In genomic region chr12:51744957-51745356, GRCm38 (mm10) we compare ENCODE assay signal across 18 mouse cellular contexts. TPM values are rescaled to one million over a fixed set of nuclear protein-coding genes. Genes with fewer than 3 reads are reported as not detected.
DNase-seq lines count a peak whose midpoint lies in the region; ATAC-seq and TF ChIP-seq lines count a peak whose summit lies in the region.
"Had no signal": no experiment of that assay in that cellular context is flagged by ENCODE, and none has a peak within 500 bp of the region (broad histone marks: within the 10 kb centered on the region; RNA-seq: fewer than 3 reads in every experiment).

No protein-coding gene starts in this region.

- H3K4me3 ChIP-seq in cerebellum, adult 2 months (replicated peaks; ENCODE audit: insufficient read depth, low read depth, low read length) = no peak overlapping the region
- H3K4me3 ChIP-seq in embryonic fibroblast, embryonic 13.5 days (ENCODE audit: insufficient read depth, low read length) = no peak overlapping the region
- no peak overlapping the region for H3K4me3 ChIP-seq in neural tube, embryonic 15.5 days (replicated peaks)
- H3K4me3 ChIP-seq: intestine, embryonic 15.5 days; kidney, embryonic 15.5 days; liver, embryonic 13.5 days had no signal

- no peaks in the 10 kb centered on the region for H3K9me3 ChIP-seq in neural tube, embryonic 15.5 days (replicated peaks)
- H3K9me3 ChIP-seq: intestine, embryonic 15.5 days; kidney, embryonic 15.5 days; liver, embryonic 13.5 days had no signal

- ATAC-seq in neural tube, embryonic 15.5 days (ENCODE audit: low FRiP score) = peak; percentile 57; the same call in 1 of the 2 replicates
- ATAC-seq: intestine, embryonic 15.5 days; lung, postnatal 0 days had no signal

- H3K4me1 ChIP-seq in cerebellum, adult 2 months (ENCODE audit: control insufficient read depth, insufficient read depth, low read length) = no peaks in the 10 kb centered on the region
- no peaks in the 10 kb centered on the region for H3K4me1 ChIP-seq in embryonic fibroblast, embryonic 13.5 days (ENCODE audit: control insufficient read depth, insufficient read depth, low read length)
- H3K4me1 ChIP-seq in neural tube, embryonic 15.5 days = no peaks in the 10 kb centered on the region
- H3K4me1 ChIP-seq: intestine, embryonic 15.5 days; kidney, embryonic 15.5 days; liver, embryonic 13.5 days had no signal

- no peak for TF ChIP-seq CTCF in cerebellum, adult 2 months (IDR thresholded peaks at IDR 0.05; ENCODE audit: borderline replicate concordance, insufficient read depth, low read depth, low read length)
- no peak for TF ChIP-seq CTCF in embryonic fibroblast, embryonic 13.5 days (IDR thresholded peaks at IDR 0.05; ENCODE audit: borderline replicate concordance, insufficient read depth, low read length)

- 0 out of 2 replicates have a peak overlapping the region, but pooled peaks have one; percentile 6 for H3K27ac ChIP-seq in cerebellum, adult 2 months (ENCODE audit: insufficient read depth, low read length)
- H3K27ac ChIP-seq in embryonic fibroblast, embryonic 13.5 days (ENCODE audit: insufficient read depth, low read length) = 0 out of 2 replicates have a peak overlapping the region, but pooled peaks have one; percentile 19
- no peak overlapping the region for H3K27ac ChIP-seq in neural tube, embryonic 15.5 days (replicated peaks)
- H3K27ac ChIP-seq: intestine, embryonic 15.5 days; kidney, embryonic 15.5 days; liver, embryonic 13.5 days had no signal

- no peak for TF ChIP-seq POLR2A in cerebellum, adult 2 months (IDR thresholded peaks at IDR 0.05; ENCODE audit: borderline replicate concordance, insufficient read depth, low read length)
- TF ChIP-seq POLR2A in embryonic fibroblast, embryonic 13.5 days (IDR thresholded peaks at IDR 0.05; ENCODE audit: low read depth, low read length) = no peak

- DNase-seq in cerebellum, adult 2 months = no peak
- no peak for DNase-seq in cerebellum, postnatal 36 days
- DNase-seq in lung, postnatal 10 days = peak; percentile 19
- DNase-seq in lung, postnatal 14 days = no peak
- DNase-seq in ovary, postnatal 14 days (ENCODE audit: low spot score) = no peak
- no peak for DNase-seq in layer of hippocampus, adult 9-11 months
- DNase-seq: cerebellum, postnatal 25 days; gastrocnemius, postnatal 14 days; liver, embryonic 13.5 days; thymus, postnatal 25 days had no signal

- H3K27me3 ChIP-seq in cerebellum, adult 2 months (ENCODE audit: control insufficient read depth, insufficient read depth, low read length) = no peaks in the 10 kb centered on the region
- no peaks in the 10 kb centered on the region for H3K27me3 ChIP-seq in neural tube, embryonic 15.5 days (replicated peaks)
- H3K27me3 ChIP-seq: CH12.LX; intestine, embryonic 15.5 days; kidney, embryonic 15.5 days; liver, embryonic 13.5 days had no signal

- H3K9ac ChIP-seq in neural tube, embryonic 15.5 days (replicated peaks) = no peak overlapping the region
- H3K9ac ChIP-seq: intestine, embryonic 15.5 days; kidney, embryonic 15.5 days; liver, embryonic 13.5 days had no signal

- 73% methylated on average over 6 of the region's 6 CpGs for WGBS in cerebellum, adult 2 months
- 21% methylated on average over 6 of the region's 6 CpGs for WGBS in neural tube, embryonic 15.5 days

- H3K4me2 ChIP-seq in neural tube, embryonic 15.5 days = no peak overlapping the region
- H3K4me2 ChIP-seq: heart, embryonic 11.5 days; intestine, embryonic 15.5 days; kidney, embryonic 15.5 days; liver, embryonic 13.5 days; midbrain, embryonic 11.5 days had no signal

- H3K36me3 ChIP-seq in neural tube, embryonic 15.5 days = peaks cover 62% of the 10 kb centered on the region

RNA-seq across cellular contexts. Expression of gene Strn3, which starts 53.3 kb away (rescaled TPM):
- 77.4 and 83.8 TPM in 2 replicates for polyA plus RNA-seq in cerebellum, adult 2 months (2012; rRNA removed)
- 120 and 129 TPM in 2 replicates for polyA plus RNA-seq in embryonic fibroblast, embryonic 13.5 days (2011; ENCODE audit: insufficient read length, low read depth, missing spikeins)
- polyA plus RNA-seq in neural tube, embryonic 15.5 days (2015; fragmentation: Nextera tagmentation; extraction: Ambion mirVana) = 34.4 and 34.7 TPM in 2 replicates

RNA-seq across cellular contexts. Expression of gene Ap4s1, which starts 54.1 kb away (rescaled TPM):
- 61.6 and 63.7 TPM in 2 replicates for polyA plus RNA-seq in cerebellum, adult 2 months (2012; rRNA removed)
- 11.5 and 16.5 TPM in 2 replicates for polyA plus RNA-seq in embryonic fibroblast, embryonic 13.5 days (2011; ENCODE audit: insufficient read length, low read depth, missing spikeins)
- 49.4 and 58.2 TPM in 2 replicates for polyA plus RNA-seq in neural tube, embryonic 15.5 days (2015; fragmentation: Nextera tagmentation; extraction: Ambion mirVana)
